Mouse (Mus musculus): Measurements from ENCODE around the gene Etl4.
"Not testable (repeated sequence)": the region's sequence is repeated elsewhere in the genome, so short reads cannot be mapped to it uniquely, and the experiment has no call there.

DNA sequence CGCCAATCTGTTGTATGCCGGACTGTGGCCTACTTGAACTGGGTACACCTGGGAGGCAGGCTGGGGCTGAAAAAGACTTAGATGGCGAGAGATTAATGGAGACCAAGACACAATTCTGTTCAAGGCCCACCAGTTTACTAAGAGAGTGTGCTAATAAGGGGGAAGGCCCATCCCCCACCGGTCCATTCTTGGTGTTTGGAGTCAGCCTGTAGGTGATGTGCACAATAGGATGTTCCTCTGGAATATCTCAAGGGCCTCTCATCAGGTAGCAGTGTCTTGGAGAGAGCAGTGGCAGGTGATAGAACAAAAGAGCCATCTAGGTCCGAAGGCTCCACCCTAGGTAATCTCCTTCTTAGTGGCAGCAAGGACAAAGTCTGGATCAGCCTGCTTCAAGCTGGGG lies 271.0 kb downstream of the Etl4 start:
- TF ChIP-seq CTCF, EP300 (IDR thresholded peaks at IDR 0.05; ENCODE audit: low read depth): not testable (repeated sequence)

Data from liver, embryonic 14.5 days (tissue).